Mouse (Mus musculus) forelimb bud, embryonic 11.5 days (tissue): ENCODE data around the gene Arhgap33.
A peak's percentile ranks its signal among the peaks of the same experiment; 100 is the strongest.

Source experiments
- DNase-seq: peaks from one replicate; pipeline ENCODE4 v3.0.0-alpha.2; 2012; ENCODE audit warnings: low read depth, low spot score

Arhgap33 gene

GRCm38 (mm10) chr7:30534633-30535577, at the start of gene Arhgap33:
Gene Arhgap33 (minus strand): TSS chr7:30535060.
- peak; percentile 99 for DNase-seq

GRCm38 (mm10) chr7:30584339-30584738, 49.5 kb upstream of the Arhgap33 start:
- no peak for DNase-seq

GRCm38 (mm10) chr7:30581547-30581946, 46.7 kb upstream of the Arhgap33 start:
- DNase-seq, result no peak

- no peak for DNase-seq
These were observed 45.1 kb upstream of the Arhgap33 start for GRCm38 (mm10) chr7:30579950-30580349.

GRCm38 (mm10) chr7:30572969-30573368, 38.1 kb upstream of the Arhgap33 start:
- no peak for DNase-seq

- no peak for DNase-seq
These were observed 37.5 kb upstream of the Arhgap33 start for GRCm38 (mm10) chr7:30572389-30572788.

GRCm38 (mm10) chr7:30567555-30567954, 32.7 kb upstream of the Arhgap33 start:
- no peak for DNase-seq

- no peak for DNase-seq
These were observed 31.2 kb upstream of the Arhgap33 start for GRCm38 (mm10) chr7:30566033-30566432.

- no peak for DNase-seq
These were observed 30.2 kb upstream of the Arhgap33 start, which contains the start of gene Igflr1 for GRCm38 (mm10) chr7:30564970-30565571. Gene Igflr1 (plus strand): TSS chr7:30565427.

GRCm38 (mm10) chr7:30563906-30564280, 29.0 kb upstream of the Arhgap33 start:
- DNase-seq, result no peak

- peak; percentile 98 for DNase-seq
These were observed 28.5 kb upstream of the Arhgap33 start, which contains the start of the genes U2af1l4, Gm49396 and Psenen for GRCm38 (mm10) chr7:30563117-30563905. Gene U2af1l4 (plus strand): TSS chr7:30563301. Gene Gm49396 (plus strand): TSS chr7:30563344. Gene Psenen (minus strand): TSS chr7:30563627.

- no peak for DNase-seq
These were observed 27.8 kb upstream of the Arhgap33 start for GRCm38 (mm10) chr7:30562526-30563116.

GRCm38 (mm10) chr7:30560296-30560695, 25.4 kb upstream of the Arhgap33 start:
- no peak for DNase-seq

GRCm38 (mm10) chr7:30559443-30559954, 24.6 kb upstream of the Arhgap33 start, which contains the start of gene Lin37:
Gene Lin37 (minus strand): TSS chr7:30559838.
- DNase-seq, result peak; percentile 96

GRCm38 (mm10) chr7:30558656-30559442, 24.0 kb upstream of the Arhgap33 start:
- DNase-seq, result no peak

- no peak for DNase-seq
These were observed 23.1 kb upstream of the Arhgap33 start for GRCm38 (mm10) chr7:30557901-30558514.

- no peak for DNase-seq
These were observed 22.2 kb upstream of the Arhgap33 start for GRCm38 (mm10) chr7:30556894-30557536.

GRCm38 (mm10) chr7:30553810-30554584, 19.1 kb upstream of the Arhgap33 start:
- DNase-seq, result no peak
